Mouse (Mus musculus) liver, embryonic 13.5 days (tissue): ENCODE data around the gene Acvrl1. TPM values are rescaled to one million over a fixed set of nuclear protein-coding genes. Genes with fewer than 3 reads are reported as not detected.

Experiments used
- ATAC-seq: fragments of 200-750 bp; cut with Nextera tagmentation; 2 replicates; pipeline ENCODE4 v1.8.0; 2017; ENCODE audit warnings: low read depth, mild to moderate bottlenecking, moderate number of reproducible peaks, moderate library complexity
- DNase-seq: peaks from one replicate; pipeline ENCODE4 v3.0.0; 2022
- H3K27ac ChIP-seq: fragments of 300-500 bp; sonication (generic); 2 replicates; pipeline ENCODE4 v1.5.1; 2015; ENCODE audit warnings: moderate library complexity, mild to moderate bottlenecking, inconsistent platforms
- H3K27me3 ChIP-seq: fragments of 300-500 bp; sonication (generic); 2 replicates; pipeline ENCODE4 v1.6.1; 2015; ENCODE audit warnings: mild to moderate bottlenecking, inconsistent platforms
- H3K36me3 ChIP-seq: fragments of 300-500 bp; sonication (generic); 2 replicates; pipeline ENCODE4 v1.6.1; 2015; ENCODE audit warnings: mild to moderate bottlenecking, inconsistent platforms
- H3K4me1 ChIP-seq: fragments of 300-500 bp; sonication (generic); replicated peaks from 2 replicates; pipeline ENCODE4 v1.6.1; 2015; ENCODE audit warnings: inconsistent platforms
- H3K4me2 ChIP-seq: fragments of 300-500 bp; sonication (generic); 2 replicates; pipeline ENCODE4 v1.6.1; 2015; ENCODE audit warnings: inconsistent platforms, mild to moderate bottlenecking, moderate library complexity
- H3K4me3 ChIP-seq: fragments of 300-500 bp; sonication (generic); replicated peaks from 2 replicates; pipeline ENCODE4 v1.5.1; 2015; ENCODE audit warnings: mild to moderate bottlenecking, inconsistent platforms
- H3K9ac ChIP-seq: fragments of 300-500 bp; sonication (generic); 2 replicates; pipeline ENCODE4 v1.6.1; 2015; ENCODE audit warnings: mild to moderate bottlenecking, inconsistent platforms
- H3K9me3 ChIP-seq: fragments of 300-500 bp; sonication (generic); replicated peaks from 2 replicates; pipeline ENCODE4 v1.6.1; 2016; ENCODE audit warnings: inconsistent platforms
- WGBS: fragments of 180-500 bp; shearing (Covaris S2); methylation state at CpG from one replicate; pipeline ENCODE4 v1.1.7; 2015; ENCODE audit not compliant: insufficient replicate concordance; 5-methylcytosine and 5-hydroxymethylcytosine counted together
- polyA plus RNA-seq: library from polyadenylated mRNA; unstranded; fragments of >200 nt; fragmentation: Nextera tagmentation; extraction: Ambion mirVana; gene quantifications from 2 replicates; pipeline ENCODE4 v1.2.1, GENCODE M21; 2015

Gene Acvrl1
- polyA plus RNA-seq, 1 experiment from 2014 or later, result 1.3 TPM

- ATAC-seq (no peak), DNase-seq (no peak)
- Histone ChIP-seq H3K36me3 (no peaks in the 10 kb centered on the region), H3K27me3 (no peaks in the 10 kb centered on the region), H3K4me3 (no peak overlapping the region), H3K27ac (no peak overlapping the region), H3K9ac (no peak overlapping the region), H3K4me1 (peaks cover 9% of the 10 kb centered on the region), H3K4me2 (no peak overlapping the region), H3K9me3 (no peaks in the 10 kb centered on the region)
- 3% methylated on average over 1 of the region's 1 CpGs for WGBS
Measured at GRCm38 (mm10) chr15:101160128-101160527, 31.8 kb downstream of the Acvrl1 start.

DNA sequence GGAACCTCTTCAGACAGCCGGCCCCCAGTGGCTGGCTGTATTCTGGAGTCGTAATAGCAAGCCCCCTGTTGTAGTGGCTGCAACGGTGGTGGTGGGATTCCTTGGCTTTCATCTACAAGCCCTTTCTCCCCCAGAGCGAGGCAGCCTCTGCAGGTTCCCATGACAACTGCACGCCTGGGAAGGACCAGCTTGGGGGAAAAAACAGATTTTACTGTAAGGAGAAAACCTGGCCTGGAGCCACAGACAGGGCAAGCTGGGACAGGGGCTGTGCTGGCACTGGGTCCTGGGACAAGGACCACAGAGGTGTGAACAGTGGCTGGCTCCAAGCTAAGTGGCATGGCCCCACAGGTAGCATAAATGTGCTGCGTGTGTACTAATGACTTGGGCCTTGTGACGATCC is 32.3 kb downstream of the Acvrl1 start:
- ATAC-seq (no peak), DNase-seq (no peak)
- Histone ChIP-seq H3K4me1 (peaks cover 10% of the 10 kb centered on the region), H3K9ac (no peak overlapping the region), H3K27me3 (no peaks in the 10 kb centered on the region), H3K4me2 (no peak overlapping the region), H3K4me3 (no peak overlapping the region), H3K9me3 (no peaks in the 10 kb centered on the region), H3K27ac (no peak overlapping the region), H3K36me3 (no peaks in the 10 kb centered on the region)
- 33% methylated on average over 7 of the region's 7 CpGs for whole genome bisulfite sequencing

DNA sequence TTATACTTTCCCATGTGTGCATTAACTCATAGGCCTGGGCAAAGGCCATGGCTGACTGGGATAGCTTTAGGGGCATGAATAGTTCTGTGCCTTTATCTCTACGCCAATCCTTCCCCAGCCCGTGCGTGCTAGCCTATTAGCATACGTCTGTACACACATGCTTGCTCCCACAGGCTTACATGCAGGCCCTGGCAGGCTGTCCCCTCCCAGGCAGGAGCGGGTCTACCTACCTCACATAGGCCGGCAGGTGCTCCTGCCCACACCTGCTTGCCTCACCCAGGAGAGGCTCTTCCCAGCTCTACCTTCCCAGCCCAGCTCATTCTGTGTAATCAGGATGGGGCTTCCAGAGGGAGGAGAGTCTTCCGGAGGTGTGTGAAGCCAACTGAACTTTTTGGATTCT is 33.2 kb downstream of the Acvrl1 start:
- WGBS, result 63% methylated on average over 7 of the region's 7 CpGs
- no peak overlapping the region for H3K4me3 ChIP-seq

DNA sequence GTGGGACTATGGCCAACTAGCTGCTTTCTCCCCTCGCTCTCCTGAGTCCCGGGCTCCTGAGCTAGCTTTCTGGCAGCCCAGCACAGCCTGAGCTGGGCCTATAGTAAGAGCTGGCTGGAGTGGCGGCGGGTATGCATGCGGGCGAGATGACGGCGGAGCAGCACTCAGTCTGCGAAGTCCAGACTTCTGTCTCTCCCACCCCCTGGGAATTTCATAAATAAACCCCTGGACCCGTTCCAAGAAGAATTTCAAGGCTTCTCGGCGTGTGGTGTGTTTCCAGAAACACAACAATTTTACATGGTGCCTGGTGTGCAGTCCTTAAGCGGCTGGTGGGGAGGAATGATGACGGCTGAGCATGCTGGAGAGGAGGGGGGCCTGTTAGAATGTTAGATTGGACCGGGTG is 34.7 kb downstream of the Acvrl1 start:
- Histone ChIP-seq H3K9me3 (no peaks in the 10 kb centered on the region), H3K27ac (no peak overlapping the region), H3K36me3 (no peaks in the 10 kb centered on the region), H3K4me3 (no peak overlapping the region), H3K27me3 (peaks cover 5% of the 10 kb centered on the region; the same call in 1 of the 2 replicates), H3K4me2 (no peak overlapping the region), H3K9ac (no peak overlapping the region), H3K4me1 (peaks cover 16% of the 10 kb centered on the region)
- 71% methylated on average over 15 of the region's 15 CpGs for WGBS
- DNase-seq (no peak), ATAC-seq (no peak)

More for the DNA sequence above, 33.2 kb downstream of the Acvrl1 start:
- H3K4me2 ChIP-seq, result no peak overlapping the region
- H3K9ac ChIP-seq, result no peak overlapping the region
- no peaks in the 10 kb centered on the region for H3K36me3 ChIP-seq
- no peak for DNase-seq
- peaks cover 16% of the 10 kb centered on the region for H3K4me1 ChIP-seq
- H3K9me3 ChIP-seq, result no peaks in the 10 kb centered on the region
- no peak overlapping the region for H3K27ac ChIP-seq
- peaks cover 5% of the 10 kb centered on the region; the same call in 1 of the 2 replicates for H3K27me3 ChIP-seq
- ATAC-seq, result no peak

GRCm38 (mm10) chr15:101163854-101164253 is 35.5 kb downstream of the Acvrl1 start:
- 37% methylated on average over 5 of the region's 5 CpGs for WGBS
- no peak for DNase-seq
- Histone ChIP-seq H3K4me3 (no peak overlapping the region), H3K27me3 (peaks cover 5% of the 10 kb centered on the region; the same call in 1 of the 2 replicates), H3K9ac (no peak overlapping the region), H3K9me3 (no peaks in the 10 kb centered on the region), H3K4me2 (no peak overlapping the region), H3K36me3 (no peaks in the 10 kb centered on the region), H3K27ac (no peak overlapping the region), H3K4me1 (peaks cover 17% of the 10 kb centered on the region)
- peak; percentile 20; the same call in 1 of the 2 replicates for ATAC-seq

DNA sequence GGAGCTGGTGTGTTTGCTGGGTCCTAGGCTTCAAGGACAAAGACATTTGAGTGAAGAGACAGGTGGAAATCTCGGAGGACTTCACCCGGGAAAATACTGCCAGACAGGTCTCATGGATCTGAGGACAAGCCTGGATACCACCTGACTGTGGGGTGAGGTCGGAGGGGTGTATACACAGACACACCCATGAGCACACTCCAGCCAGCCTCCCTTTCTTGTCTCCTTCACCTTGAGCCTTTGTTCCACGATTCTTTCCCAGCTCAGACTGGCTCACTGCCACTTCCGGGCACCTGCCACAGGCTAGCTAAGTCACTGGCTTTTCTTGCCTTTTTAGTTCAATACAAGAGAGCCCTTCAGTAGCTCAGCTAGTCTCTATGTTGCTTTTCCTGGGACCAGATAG is 36.0 kb downstream of the Acvrl1 start:
- no peak overlapping the region for H3K27ac ChIP-seq
- ATAC-seq (no peak), DNase-seq (no peak)
- H3K9ac ChIP-seq, result no peak overlapping the region
- peaks cover 5% of the 10 kb centered on the region; the same call in 1 of the 2 replicates for H3K27me3 ChIP-seq
- no peaks in the 10 kb centered on the region for H3K9me3 ChIP-seq
- no peak overlapping the region for H3K4me3 ChIP-seq
- 47% methylated on average over 5 of the region's 5 CpGs for WGBS
- H3K36me3 ChIP-seq, result no peaks in the 10 kb centered on the region
- peaks cover 21% of the 10 kb centered on the region for H3K4me1 ChIP-seq
- no peak overlapping the region for H3K4me2 ChIP-seq

DNA sequence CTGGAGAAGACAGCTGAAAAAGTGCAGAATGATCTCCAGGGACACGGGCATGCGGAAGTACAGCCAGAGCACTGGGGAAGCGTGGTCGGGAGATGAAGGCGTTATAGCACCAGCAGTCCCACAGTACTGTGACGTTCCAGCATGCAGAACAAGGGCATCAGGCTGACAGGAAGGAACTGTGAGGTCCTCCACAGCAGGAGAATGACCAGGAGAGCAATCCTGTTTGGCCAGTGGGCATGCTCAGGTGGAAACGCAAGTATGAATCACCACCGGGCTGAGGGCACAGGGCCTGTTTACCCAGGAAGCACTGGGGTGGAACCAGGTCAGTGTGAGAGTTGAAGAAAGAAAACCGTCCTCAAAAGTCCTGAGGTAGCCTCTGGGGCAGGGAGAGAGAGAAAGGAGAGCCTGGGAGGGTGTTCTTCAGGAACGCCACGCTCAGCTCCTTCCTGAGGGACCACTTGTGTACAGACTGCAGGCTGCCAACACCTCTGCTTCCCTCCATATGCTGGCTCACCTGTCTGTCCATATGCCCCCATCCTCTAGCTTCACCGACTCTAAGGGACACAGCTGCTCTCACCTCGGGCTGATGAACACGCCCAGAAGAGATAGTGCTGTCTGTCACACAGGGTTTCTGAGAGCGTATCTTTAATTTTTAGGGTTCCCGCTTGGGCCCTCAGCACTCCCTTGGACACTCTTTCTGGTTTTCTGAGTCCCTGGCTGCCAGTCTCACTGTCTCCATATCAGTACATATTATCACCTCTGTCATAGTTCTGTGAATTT is 37.5 kb downstream of the Acvrl1 start:
- H3K4me1 ChIP-seq, result peaks cover 37% of the 10 kb centered on the region
- ATAC-seq (no peak), DNase-seq (no peak)
- no peak overlapping the region for H3K4me2 ChIP-seq
- 39% methylated on average over 16 of the region's 16 CpGs for WGBS
- H3K27ac ChIP-seq, result no peak overlapping the region
- H3K4me3 ChIP-seq, result no peak overlapping the region
- H3K9ac ChIP-seq, result no peak overlapping the region
- no peaks in the 10 kb centered on the region for H3K9me3 ChIP-seq
- H3K36me3 ChIP-seq, result no peaks in the 10 kb centered on the region
- H3K27me3 ChIP-seq, result peaks cover 5% of the 10 kb centered on the region; the same call in 1 of the 2 replicates

DNA sequence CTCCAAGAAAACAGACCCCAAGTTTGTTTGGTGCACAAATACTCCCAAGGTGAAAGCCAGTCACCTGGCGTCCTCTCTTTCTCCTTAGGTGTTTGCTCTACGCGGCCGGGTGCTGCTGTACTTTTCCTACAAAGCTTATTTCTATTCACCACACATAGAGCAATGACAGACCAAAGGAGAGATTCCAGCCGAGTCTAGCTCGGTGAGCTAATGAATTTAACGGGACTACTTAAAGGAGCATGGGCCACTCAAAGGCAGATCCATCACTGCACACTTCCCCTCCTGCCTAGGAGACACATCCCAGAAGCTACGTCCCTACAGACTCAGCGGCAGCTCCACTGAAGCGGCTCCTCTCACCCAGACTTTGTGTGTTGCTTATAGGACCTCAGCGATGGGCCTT is 39.2 kb downstream of the Acvrl1 start:
- H3K9me3 ChIP-seq, result no peaks in the 10 kb centered on the region
- peaks cover 40% of the 10 kb centered on the region for H3K4me1 ChIP-seq
- H3K4me2 ChIP-seq, result no peak overlapping the region
- DNase-seq (no peak), ATAC-seq (no peak)
- H3K36me3 ChIP-seq, result no peaks in the 10 kb centered on the region
- H3K27me3 ChIP-seq, result peaks cover 5% of the 10 kb centered on the region; the same call in 1 of the 2 replicates
- H3K4me3 ChIP-seq, result no peak overlapping the region
- no peak overlapping the region for H3K27ac ChIP-seq
- WGBS, result 74% methylated on average over 11 of the region's 11 CpGs
- H3K9ac ChIP-seq, result no peak overlapping the region

GRCm38 (mm10) chr15:101169910-101170309 is 41.6 kb downstream of the Acvrl1 start:
- peak overlapping the region; percentile 13 for H3K27ac ChIP-seq
- 25% methylated on average over 5 of the region's 5 CpGs for WGBS
- no peak overlapping the region for H3K4me2 ChIP-seq

DNA sequence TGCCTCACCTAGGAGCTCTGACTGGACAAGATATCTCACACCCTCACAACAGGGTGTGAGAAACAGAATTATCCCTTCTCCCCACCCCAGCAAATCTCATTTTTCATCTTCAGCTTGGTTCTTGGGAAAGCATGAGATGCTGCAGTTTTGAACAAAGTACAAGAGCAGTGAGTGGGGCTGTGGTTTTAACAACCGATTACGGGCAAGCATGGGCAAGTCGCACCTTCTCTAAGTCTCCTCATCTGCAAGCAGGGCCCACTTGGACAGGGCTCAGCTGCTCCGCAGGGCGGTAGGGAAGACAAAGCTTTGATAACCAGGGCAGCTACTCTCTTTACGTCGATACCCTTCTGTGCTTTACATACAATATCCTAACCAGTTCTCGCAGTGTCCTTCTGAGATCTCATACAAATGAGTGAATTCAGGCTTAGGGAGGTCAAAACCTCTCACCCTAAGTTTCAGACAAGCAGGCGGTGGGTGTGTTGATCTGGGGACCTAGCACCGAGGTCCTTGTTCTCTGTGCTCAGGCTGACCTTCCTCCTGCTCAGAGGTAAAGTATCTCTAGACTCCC is 42.2 kb downstream of the Acvrl1 start:
- H3K27me3 ChIP-seq, result peaks cover 20% of the 10 kb centered on the region
- H3K4me3 ChIP-seq, result no peak overlapping the region
- no peak overlapping the region for H3K4me2 ChIP-seq
- no peak overlapping the region for H3K9ac ChIP-seq
- no peaks in the 10 kb centered on the region for H3K9me3 ChIP-seq
- 46% methylated on average over 10 of the region's 10 CpGs for WGBS
- peak overlapping the region; percentile 13 for H3K27ac ChIP-seq
- DNase-seq (no peak), ATAC-seq (no peak)
- peaks cover 50% of the 10 kb centered on the region for H3K4me1 ChIP-seq
- no peaks in the 10 kb centered on the region for H3K36me3 ChIP-seq

More at GRCm38 (mm10) chr15:101169910-101170309, 41.6 kb downstream of the Acvrl1 start:
- Histone ChIP-seq H3K4me3 (no peak overlapping the region), H3K9ac (no peak overlapping the region), H3K27me3 (peaks cover 14% of the 10 kb centered on the region), H3K36me3 (no peaks in the 10 kb centered on the region), H3K4me1 (peaks cover 45% of the 10 kb centered on the region), H3K9me3 (no peaks in the 10 kb centered on the region)
- ATAC-seq, result no peak
- no peak for DNase-seq

DNA sequence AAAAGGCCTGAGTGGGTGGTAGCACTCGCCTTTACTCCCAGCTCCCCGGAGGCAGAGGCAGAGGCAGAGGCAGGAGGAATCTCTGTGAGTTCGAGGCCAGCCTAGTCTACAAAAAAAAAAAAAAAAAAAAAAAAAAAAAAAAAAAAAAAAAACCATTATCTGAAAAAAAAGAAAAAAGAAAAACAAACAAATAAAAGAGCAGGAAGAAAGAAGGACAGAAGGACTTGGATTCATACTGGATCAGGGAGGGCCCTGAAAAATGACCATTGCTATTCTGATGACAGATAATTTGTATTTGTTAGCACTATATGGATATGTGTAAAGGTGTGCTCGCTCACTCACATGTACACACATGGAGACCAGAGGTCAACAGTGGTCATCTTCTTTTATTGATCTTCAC is 43.0 kb downstream of the Acvrl1 start:
- no peaks in the 10 kb centered on the region for H3K36me3 ChIP-seq
- peaks cover 20% of the 10 kb centered on the region for H3K27me3 ChIP-seq
- H3K4me3 ChIP-seq, result no peak overlapping the region
- peaks cover 51% of the 10 kb centered on the region for H3K4me1 ChIP-seq
- WGBS, result 57% methylated on average over 4 of the region's 4 CpGs
- no peak overlapping the region for H3K27ac ChIP-seq
- ATAC-seq (no peak), DNase-seq (no peak)
- H3K9me3 ChIP-seq, result no peaks in the 10 kb centered on the region
- no peak overlapping the region for H3K4me2 ChIP-seq
- no peak overlapping the region for H3K9ac ChIP-seq
